Mouse (Mus musculus) erythroblast, adult 5-6 weeks (primary cell): ENCODE measurements around the gene Sbds. TPM values are rescaled to one million over a fixed set of nuclear protein-coding genes. Genes with fewer than 3 reads are reported as not detected.
"Not testable (repeated sequence)": the region's sequence is repeated elsewhere in the genome, so short reads cannot be mapped to it uniquely, and the experiment has no call there.

Source experiments
- ATAC-seq: replicated peaks from 2 replicates; pipeline ENCODE4 v1.8.0; 2016; ENCODE audit warnings: moderate number of reproducible peaks, mild to moderate bottlenecking, moderate TSS enrichment, inconsistent platforms; ENCODE audit not compliant: poor library complexity, low FRiP score, severe bottlenecking
- total RNA-seq, 2 experiments: library from RNA; stranded (forward) in 1 of 2; stranded (reverse) in 1 of 2; fragments of 150-400 nt in 1 of 2; fragments of 200-764, 138-1000 nt in 1 of 2; gene quantifications; 2 replicates each; pipeline versions ENCODE4 v1.2.3 to v1.2.4; 2015 to 2017; ENCODE audit warnings: low replicate concordance in 2 of 2

The Sbds gene
- total RNA-seq, 2 experiments from 2014 or later = 22.1 to 46.2 TPM

DNA sequence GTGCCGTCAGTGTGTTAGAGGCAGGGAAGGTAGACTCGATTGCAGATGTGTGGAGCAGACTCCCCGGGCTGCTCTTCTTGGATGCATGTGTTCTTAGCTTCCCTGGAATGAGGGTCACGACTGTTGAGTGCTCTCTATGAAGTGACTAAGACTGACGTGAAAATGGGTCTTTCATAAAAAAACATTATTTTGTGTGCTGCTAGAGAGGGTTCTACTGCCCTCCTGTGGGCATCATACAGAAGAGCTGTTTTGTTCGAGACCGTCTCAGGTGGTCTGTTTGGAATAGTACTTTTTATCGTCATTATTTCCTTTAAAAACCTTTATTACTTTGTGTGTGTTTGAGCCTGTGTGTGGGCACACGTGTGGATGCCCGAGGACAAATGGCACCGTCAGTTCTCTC is 8.1 kb upstream of the Sbds start:
- ATAC-seq = no peak

DNA sequence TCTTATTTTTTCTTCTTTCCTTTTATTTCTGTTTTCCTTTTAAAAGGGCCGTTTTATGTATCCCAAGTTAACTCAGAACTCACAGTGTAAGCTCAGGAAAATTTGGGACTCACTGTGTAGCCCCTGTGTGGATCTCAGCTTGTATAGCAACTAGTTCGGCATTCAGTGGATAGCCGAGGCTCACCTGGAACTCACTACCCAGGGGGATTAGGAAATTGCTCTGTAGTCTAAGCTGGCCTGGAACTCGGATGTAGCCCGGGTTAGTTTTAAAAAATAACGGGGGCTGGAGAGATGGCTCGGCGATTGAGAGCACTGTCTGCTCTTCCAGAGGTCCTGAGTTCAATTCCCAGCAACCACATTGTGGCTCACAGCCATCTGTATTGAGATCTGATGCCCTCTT is 2.0 kb upstream of the Sbds start:
- ATAC-seq = no peak

DNA sequence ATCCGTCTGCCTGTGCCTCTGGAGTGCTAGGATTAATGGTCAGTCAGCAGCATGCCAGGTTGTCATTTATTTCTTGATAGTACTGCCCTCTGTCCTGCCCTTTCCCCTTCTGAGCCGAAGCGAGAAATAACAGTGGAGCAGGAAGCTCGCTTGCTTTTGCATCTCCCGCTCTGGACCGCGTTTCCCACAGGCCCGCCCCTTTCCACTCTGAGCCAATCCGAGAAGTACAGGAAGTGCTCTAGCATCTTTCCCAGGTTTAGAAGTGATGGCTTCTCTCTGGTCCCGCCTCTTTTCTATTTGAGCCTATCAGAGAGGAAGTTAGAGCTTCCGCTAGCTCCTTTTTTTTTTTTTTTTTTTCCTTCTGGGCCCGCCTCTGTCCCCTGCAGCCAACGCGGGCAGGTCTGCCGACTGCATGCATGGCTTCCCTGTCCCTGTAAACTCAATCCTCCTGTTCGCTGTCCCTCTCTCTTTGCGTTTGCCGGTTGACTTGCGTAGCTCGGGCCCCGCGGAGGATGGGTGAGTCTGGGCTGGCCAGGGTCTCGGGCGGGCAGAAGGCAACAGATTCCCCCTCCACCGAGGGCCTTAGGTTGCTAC is 1.4 kb upstream of the Sbds start:
- peak; percentile 89 for ATAC-seq

DNA sequence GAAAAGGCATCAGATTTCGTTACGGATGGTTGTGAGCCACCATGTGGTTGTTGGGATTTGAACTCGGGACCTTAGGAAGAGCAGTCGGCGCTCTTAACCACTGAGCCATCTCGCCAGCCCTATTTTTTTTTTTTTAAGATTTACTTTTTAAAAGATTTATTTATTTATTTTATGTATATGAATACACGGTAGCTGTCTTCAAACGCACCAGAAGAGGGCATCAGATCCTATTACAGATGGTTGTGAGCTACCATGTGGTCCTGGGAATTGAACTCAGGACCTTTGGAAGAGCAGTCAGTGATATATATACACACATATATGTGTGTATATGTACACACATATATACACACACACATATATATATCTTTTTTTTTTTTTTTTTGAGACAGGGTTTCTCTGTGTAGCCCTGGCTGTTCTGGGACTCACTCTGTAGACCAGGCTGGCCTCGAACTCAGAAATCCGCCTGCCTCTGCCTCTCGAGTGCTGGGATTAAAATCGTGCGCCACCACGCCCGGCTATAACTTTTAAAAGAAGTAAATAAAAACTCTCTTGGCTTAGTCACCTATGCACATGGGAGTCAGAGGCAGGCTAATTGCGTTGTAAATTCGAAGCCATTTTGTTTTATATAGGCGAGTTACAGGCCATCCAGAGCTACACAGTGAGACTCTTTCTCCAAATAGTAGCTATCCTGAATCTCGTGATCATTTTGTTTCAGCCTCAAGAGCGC is 632 bp upstream of the Sbds start:
- not testable (repeated sequence) for ATAC-seq

GRCm38 (mm10) chr5:130254164-130255016 is 940 bp downstream of the Sbds start:
- no peak for ATAC-seq

GRCm38 (mm10) chr5:130247823-130248222 is 7.5 kb downstream of the Sbds start:
- no peak for ATAC-seq

- ATAC-seq = no peak
Observed at GRCm38 (mm10) chr5:130241426-130241825, 13.9 kb downstream of the Sbds start.

DNA sequence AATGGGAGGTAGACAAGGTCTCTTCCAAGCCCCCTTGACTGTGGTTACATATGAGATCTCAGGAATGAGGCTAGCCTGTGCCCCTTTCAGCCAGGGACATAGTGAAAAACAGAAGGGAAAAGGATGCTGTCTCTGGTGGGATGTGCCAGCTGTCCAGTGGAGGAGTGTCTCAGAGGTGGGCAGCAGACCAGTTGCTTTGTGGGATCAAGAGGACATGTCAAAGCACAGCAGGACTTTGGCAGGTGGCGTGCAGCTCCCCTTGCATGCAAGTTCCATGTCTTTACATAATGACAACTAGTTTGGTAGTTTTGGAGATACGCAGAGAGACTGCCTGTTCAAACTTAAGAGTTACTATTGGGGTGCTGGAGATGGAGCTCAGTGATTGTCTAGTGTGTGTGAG is 15.5 kb downstream of the Sbds start:
- ATAC-seq = no peak

DNA sequence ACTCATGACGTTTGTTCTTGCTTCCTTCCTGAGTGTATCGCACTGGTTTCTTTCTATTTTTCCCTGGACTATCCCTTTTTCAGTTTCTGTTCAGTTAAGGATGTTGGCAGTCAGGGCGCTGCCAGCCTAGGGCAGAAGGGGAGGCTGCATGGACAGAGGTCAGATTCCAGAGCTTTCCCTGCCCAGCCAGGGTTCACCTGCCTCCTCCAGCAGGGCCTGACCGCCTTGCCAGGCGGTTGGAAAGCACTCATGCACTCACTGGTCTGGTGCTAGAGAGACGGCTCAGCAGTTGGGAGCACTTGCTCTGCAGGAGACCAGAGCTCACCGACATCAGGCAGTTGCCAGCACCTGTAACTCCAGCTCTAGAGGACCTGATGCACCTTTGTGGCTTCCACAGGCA is 16.1 kb downstream of the Sbds start:
- ATAC-seq = no peak

DNA sequence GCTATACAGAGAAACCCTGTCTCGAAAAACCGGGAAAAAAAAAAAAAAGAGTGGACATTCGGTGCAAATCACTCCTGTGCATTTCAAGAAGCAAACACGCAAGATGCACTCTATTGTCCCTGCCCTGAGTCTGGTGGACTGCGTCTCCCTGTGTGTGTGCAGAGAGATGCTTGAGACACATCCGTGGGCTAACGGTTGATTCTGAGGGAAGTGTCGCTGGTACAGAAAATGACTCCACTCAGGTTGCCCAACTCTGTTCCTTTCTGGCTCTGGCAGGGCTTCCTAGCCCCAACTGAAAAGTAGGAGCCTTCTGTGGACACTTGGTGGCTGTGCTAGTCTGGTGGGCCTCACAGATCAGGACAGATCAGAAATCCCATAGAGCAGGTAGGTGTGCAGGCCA is 19.0 kb downstream of the Sbds start:
- no peak for ATAC-seq

DNA sequence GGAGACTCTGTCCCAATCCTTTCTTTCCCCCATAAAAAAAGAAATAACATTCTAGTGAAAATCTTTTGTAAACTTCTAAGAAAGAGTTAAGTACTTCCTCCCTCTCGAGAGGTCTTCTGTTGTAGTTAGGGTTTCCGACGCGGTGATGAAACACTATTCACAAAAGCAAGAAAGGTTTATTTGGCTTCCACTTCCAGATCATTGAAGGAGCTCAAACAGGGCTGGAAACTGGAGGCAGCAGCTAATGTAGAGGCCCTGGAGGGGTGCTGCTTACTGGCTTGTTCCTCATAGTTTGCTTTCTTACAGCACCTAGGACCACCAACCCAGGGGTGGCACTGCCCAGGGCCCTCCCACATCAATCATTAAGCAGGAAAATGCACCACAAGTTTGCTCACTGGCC is 27.2 kb downstream of the Sbds start:
- ATAC-seq = no peak

DNA sequence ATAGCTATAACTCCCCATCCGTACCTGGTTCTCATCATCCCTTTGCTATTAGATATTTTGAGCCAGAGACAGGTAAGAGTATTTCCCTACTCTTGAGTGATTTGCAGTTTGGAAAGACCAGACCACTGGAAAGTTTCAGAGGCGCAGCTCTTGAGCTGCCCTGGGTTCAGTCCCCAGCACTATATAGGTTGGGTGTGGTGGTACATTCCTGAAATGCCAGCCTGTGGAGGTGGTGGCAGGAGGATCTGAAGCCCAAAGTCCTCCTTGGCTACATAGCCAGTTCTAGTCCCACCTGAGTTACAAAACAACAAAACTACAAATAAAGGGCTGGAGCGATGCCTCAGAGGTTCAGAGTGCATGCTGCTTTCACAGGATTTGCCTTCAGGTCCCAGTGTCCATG is 28.5 kb downstream of the Sbds start:
- ATAC-seq = no peak

GRCm38 (mm10) chr5:130222146-130223004 is 33.0 kb downstream of the Sbds start:
- peak; percentile 89 for ATAC-seq

GRCm38 (mm10) chr5:130221760-130222145 is 33.6 kb downstream of the Sbds start:
- peak; percentile 54 for ATAC-seq

DNA sequence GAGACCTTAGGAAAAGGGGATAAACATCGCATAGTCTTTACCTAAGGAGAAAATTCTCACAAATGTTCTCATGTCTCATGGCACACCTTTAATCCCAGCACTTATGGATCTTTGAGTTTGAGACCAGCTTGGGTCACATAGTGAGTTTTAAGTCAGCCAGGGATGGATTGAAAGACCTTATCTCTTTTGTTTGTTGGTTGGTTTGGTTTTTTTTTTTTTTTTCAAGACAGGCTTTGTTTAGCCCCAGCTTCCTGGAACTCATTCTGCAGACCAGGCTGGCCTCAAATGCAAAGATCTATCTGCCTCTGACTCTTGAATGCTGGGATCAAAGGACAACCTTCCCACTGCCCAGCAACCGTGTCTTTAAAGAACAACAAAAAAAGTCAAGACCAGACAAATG is 34.0 kb downstream of the Sbds start:
- ATAC-seq = no peak

GRCm38 (mm10) chr5:130218336-130218735 is 37.0 kb downstream of the Sbds start:
- no peak for ATAC-seq

- ATAC-seq = no peak
Observed at GRCm38 (mm10) chr5:130217406-130217805, 37.9 kb downstream of the Sbds start.

DNA sequence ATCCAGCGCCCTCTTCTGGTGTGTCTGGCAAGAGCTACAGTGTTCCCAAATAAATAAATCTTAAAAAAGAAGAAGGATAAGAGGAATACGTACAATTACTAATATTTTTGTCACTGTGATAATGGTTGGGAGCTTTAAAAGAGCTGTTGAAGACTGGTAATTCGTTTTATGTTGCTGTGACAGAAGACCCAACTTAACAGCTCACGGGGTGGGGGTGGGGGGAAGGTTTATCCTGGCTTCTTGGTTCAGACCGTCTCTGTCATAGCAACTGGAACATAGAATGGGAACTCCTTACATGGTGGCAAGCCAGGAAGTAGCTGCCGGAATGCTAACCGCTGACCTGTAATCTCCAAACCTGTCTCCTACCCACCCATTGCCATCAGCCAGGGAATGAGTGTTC is 38.5 kb downstream of the Sbds start, which contains the start of gene Tmem248:
Tmem248 (plus strand) TSS at position 301 of the 400 bp plus-strand sequence.
- no peak for ATAC-seq

- ATAC-seq = no peak
Observed at GRCm38 (mm10) chr5:130212956-130213355, 42.4 kb downstream of the Sbds start.

DNA sequence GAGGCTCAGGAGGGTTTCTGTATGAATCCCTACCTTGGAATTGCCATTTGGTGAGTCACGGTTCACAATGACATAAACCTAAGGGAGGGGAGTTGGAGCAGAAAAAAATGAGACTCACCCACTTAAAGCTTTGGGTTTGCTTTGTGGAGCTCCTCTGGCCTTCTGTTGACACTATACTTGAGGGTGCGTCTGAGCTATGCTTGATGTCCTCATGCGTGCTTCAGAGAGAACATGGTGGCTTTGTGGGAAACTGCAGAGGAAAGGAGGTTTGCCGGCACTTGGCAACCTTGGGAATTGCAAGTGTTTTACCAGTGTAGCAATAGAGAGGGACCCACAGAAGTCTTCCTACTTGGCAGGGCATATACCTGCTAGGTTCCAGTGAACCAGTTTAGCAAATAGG is 48.0 kb downstream of the Sbds start:
- ATAC-seq = no peak
